Mouse (Mus musculus) C2C12 (cell line): ENCODE results near the gene Gucd1. TPM values are rescaled to one million over a fixed set of nuclear protein-coding genes. Genes with fewer than 3 reads are reported as not detected.

Experiments used
- H3K27me3 ChIP-seq: one replicate; pipeline ENCODE4 v1.6.1; 2011; ENCODE audit not compliant: control insufficient read depth, insufficient read depth, insufficient read length
- H3K36me3 ChIP-seq: one replicate; pipeline ENCODE4 v1.6.1; 2011; ENCODE audit not compliant: control insufficient read depth, insufficient read depth
- H3K4me3 ChIP-seq: one replicate; pipeline ENCODE4 v1.5.1; 2011; ENCODE audit warnings: mild to moderate bottlenecking, control low read depth; ENCODE audit not compliant: poor library complexity, insufficient read depth, severe bottlenecking
- H3K79me2 ChIP-seq: one replicate; pipeline ENCODE4 v1.6.1; 2011; ENCODE audit not compliant: control insufficient read depth, insufficient read depth
- H3K79me3 ChIP-seq: one replicate; pipeline ENCODE4 v1.6.1; 2011; ENCODE audit warnings: low read depth, control low read depth
- H3ac ChIP-seq: one replicate; pipeline ENCODE3; 2011; ENCODE audit warnings: low read depth; ENCODE audit not compliant: control insufficient read depth, insufficient read length
- CEBPB ChIP-seq: IDR thresholded peaks from one replicate; pipeline ENCODE4 v1.6.1; 2011; ENCODE audit warnings: low read depth, mild to moderate bottlenecking, control low read depth, moderate library complexity
- CTCF ChIP-seq: IDR thresholded peaks from one replicate; pipeline ENCODE4 v1.5.1; 2011; ENCODE audit not compliant: control insufficient read depth, insufficient read depth, insufficient read length
- FOSL1 ChIP-seq: IDR thresholded peaks from one replicate; pipeline ENCODE4 v1.8.0; 2011; ENCODE audit warnings: mild to moderate bottlenecking, low read length; ENCODE audit not compliant: poor library complexity, insufficient read depth, severe bottlenecking
- MAX ChIP-seq: IDR thresholded peaks from one replicate; pipeline ENCODE4 v1.6.1; 2011; ENCODE audit warnings: mild to moderate bottlenecking, control low read depth
- MYOD1 ChIP-seq: IDR thresholded peaks from one replicate; pipeline ENCODE4 v1.6.1; 2011; ENCODE audit warnings: low read depth; ENCODE audit not compliant: control insufficient read depth, insufficient read length
- MYOG ChIP-seq: IDR thresholded peaks from one replicate; pipeline ENCODE4 v1.6.1; 2011; ENCODE audit not compliant: control insufficient read depth, insufficient read length; ENCODE audit errors: extremely low read depth
- USF1 ChIP-seq: IDR thresholded peaks from one replicate; pipeline ENCODE4 v1.6.1; 2011; ENCODE audit warnings: low read depth, mild to moderate bottlenecking, control low read depth, moderate library complexity
- polyA plus RNA-seq: library from polyadenylated mRNA; unstranded; fragments of >200 nt; fragmentation: generic; extraction: Trizol; gene quantifications from one replicate; pipeline ENCODE4 v1.2.1, GENCODE M21; 2012; ENCODE audit warnings: missing spikeins

Gene Gucd1
- polyA plus RNA-seq, 1 experiment, result 15.7 TPM

DNA sequence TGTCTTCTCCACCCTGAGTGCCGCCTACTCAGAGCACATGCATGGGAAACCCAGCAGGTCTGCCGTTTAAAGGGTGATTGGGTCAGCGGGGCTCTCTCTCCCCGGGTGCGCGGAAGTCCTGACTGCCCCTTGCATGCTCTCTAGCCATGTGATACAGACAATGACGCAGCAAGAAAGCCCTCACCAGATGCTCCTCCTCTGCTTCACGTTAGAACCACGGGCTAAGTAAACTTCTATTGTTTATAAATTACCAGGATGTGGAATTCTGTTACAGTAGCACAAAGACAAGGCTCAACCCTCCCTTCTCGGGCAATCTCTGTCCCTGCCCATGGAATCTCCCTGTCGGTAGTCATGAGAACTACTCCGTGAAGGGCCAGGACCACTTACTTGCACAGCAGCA is 33.4 kb upstream of the Gucd1 start:
- Histone ChIP-seq H3K79me3 (no peaks in the 10 kb centered on the region), H3K79me2 (no peaks in the 10 kb centered on the region), H3K4me3 (no peak overlapping the region), H3K27me3 (no peaks in the 10 kb centered on the region), H3K36me3 (peaks cover 5% of the 10 kb centered on the region), H3ac (no peak overlapping the region)
- no peak for TF ChIP-seq MYOG
- TF ChIP-seq CEBPB, result no peak
- no peak for TF ChIP-seq USF1
- no peak for TF ChIP-seq FOSL1
- no peak for TF ChIP-seq MYOD1

DNA sequence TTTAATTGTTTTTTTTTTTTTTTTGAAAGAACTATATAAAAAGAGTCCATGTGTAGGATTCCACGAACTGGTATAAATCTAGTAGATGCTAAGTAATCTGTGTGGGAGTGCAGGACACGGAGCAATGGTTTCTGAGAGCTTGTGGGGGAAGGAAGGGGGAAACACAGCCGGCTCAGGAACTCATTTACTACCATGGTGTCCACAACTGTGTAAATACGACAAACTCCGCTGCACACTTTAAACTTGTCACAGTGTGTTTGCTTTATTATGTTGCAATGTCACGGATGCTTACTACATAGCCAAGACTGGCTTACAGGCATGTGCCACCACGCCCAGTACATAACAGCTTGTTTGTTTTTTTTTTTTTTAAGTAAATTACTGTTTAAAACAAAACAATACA is 32.1 kb upstream of the Gucd1 start:
- no peaks in the 10 kb centered on the region for H3K36me3 ChIP-seq
- TF ChIP-seq USF1 (no peak), CEBPB (peak; percentile 11), CTCF (no peak), MYOG (no peak)
- no peaks in the 10 kb centered on the region for H3K79me2 ChIP-seq
- no peaks in the 10 kb centered on the region for H3K27me3 ChIP-seq
- H3K4me3 ChIP-seq, result no peak overlapping the region
- no peaks in the 10 kb centered on the region for H3K79me3 ChIP-seq
- no peak overlapping the region for H3ac ChIP-seq

DNA sequence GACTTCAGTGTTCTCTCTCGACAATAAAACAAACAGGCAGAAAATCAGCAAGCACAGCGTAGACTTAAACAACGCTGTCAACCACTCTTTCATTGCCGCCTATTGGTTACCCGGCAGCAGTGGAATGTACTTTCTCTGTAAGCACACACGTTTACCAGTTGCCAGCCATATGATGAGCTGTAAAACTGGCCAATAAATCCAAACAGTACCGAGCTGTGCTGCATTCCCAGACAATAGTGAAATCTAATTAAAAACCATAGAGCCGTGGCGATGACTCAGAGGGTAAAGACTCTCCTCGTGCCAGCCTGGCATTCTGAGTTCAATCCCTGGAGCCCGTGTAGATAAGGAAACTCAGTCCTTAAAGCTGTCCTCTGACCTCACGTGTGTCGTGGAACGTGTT is 30.7 kb upstream of the Gucd1 start:
- Histone ChIP-seq H3K79me3 (no peaks in the 10 kb centered on the region), H3K36me3 (no peaks in the 10 kb centered on the region), H3K27me3 (no peaks in the 10 kb centered on the region), H3K79me2 (no peaks in the 10 kb centered on the region), H3K4me3 (no peak overlapping the region), H3ac (no peak overlapping the region)
- TF ChIP-seq CTCF (no peak), CEBPB (no peak), FOSL1 (peak; percentile 32), MAX (peak; percentile 56)

DNA sequence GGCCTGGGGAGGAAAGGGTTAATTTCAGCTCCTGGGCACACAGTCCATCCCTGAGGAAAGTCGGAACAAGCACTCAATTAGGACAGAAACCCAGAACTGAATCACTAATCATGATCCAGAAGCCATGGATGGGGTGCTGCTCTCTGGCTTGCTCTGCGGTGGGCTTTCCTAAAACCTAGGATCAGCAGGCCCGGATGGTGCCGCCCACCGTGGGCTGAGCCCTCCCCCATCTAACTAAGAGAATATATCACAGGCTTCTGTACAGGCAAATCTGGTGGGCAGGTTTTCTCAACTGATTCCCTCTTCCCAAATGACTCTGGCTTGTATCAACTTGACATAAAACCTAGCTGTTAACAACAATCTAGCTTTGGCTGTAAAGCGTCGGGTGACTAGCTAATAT is 30.1 kb upstream of the Gucd1 start:
- H3K79me3 ChIP-seq, result no peaks in the 10 kb centered on the region
- H3ac ChIP-seq, result peak overlapping the region; percentile 18
- H3K36me3 ChIP-seq, result no peaks in the 10 kb centered on the region
- TF ChIP-seq FOSL1 (no peak), MYOG (no peak), MYOD1 (no peak), MAX (no peak), CEBPB (no peak), CTCF (no peak)
- H3K79me2 ChIP-seq, result no peaks in the 10 kb centered on the region
- H3K27me3 ChIP-seq, result no peaks in the 10 kb centered on the region
- no peak overlapping the region for H3K4me3 ChIP-seq

DNA sequence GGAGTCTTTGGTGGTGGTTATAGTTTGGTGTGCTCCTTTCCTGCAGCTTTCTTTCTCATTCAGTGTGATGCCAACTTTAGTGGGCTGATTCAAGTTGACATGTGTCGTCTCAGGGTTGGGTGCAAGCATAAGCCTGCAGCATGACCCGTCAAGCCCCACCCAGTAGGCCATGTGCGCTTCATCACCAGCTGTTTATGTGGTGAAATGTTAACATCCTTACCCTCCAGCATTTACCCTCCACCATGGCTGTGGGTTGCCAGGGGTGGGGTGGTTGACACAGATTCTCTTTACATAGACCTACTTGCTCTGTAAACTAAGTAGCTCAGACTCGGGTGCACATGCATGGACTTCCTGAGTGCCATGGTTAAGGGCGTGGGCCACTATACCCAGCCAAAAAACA is 18.4 kb upstream of the Gucd1 start:
- TF ChIP-seq CEBPB, result no peak
- TF ChIP-seq MYOD1, result no peak
- no peak for TF ChIP-seq FOSL1
- no peak for TF ChIP-seq CTCF
- no peak for TF ChIP-seq USF1
- TF ChIP-seq MYOG, result no peak
- TF ChIP-seq MAX, result no peak
- H3K27me3 ChIP-seq, result no peaks in the 10 kb centered on the region
- H3ac ChIP-seq, result no peak overlapping the region
- peaks cover 34% of the 10 kb centered on the region for H3K79me2 ChIP-seq
- no peak overlapping the region for H3K4me3 ChIP-seq
- peaks cover 51% of the 10 kb centered on the region for H3K36me3 ChIP-seq
- peaks cover 12% of the 10 kb centered on the region for H3K79me3 ChIP-seq

DNA sequence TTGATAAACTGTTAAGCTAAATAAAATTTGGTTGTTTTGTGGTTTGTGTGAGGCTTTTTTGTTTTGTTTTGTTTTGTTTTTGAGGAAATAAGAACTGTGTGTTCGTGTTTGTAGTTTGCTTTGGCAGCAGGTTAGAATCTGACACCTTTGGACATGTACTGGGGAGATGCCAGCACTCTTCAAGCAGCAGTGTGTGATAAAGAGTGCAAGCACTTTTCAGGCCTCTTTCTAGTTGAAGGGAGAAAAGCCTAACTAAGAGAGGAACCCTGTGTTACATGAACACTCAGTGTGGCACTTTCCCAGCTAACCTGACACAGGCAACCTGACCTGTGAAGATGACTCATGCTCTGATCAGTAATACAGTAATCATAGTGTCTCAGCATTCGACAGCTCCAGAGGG is 17.7 kb upstream of the Gucd1 start:
- Histone ChIP-seq H3K79me3 (peaks cover 14% of the 10 kb centered on the region), H3K4me3 (no peak overlapping the region), H3ac (no peak overlapping the region), H3K36me3 (peaks cover 51% of the 10 kb centered on the region), H3K79me2 (peaks cover 41% of the 10 kb centered on the region), H3K27me3 (no peaks in the 10 kb centered on the region)
- TF ChIP-seq MYOD1, result no peak

DNA sequence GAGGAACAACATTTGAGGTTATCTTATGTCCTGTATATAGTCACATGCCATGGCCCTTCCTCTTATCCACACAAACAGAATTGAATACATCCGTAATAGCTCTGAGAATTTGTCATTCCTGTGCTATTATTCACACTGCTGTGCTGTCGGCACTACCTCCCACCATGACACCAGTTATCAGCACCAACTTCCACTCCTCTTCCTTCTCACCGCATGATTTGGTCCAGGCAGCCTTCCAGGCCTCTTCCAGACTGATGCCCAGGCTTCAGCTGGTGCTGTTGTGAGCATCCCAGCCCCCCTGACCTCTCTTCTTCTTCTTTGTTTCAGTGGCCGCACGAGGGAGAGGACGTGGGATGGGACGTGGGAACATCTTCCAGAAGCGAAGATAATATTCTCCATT is 17.2 kb upstream of the Gucd1 start:
- Histone ChIP-seq H3K27me3 (no peaks in the 10 kb centered on the region), H3K79me2 (peaks cover 46% of the 10 kb centered on the region), H3K36me3 (peaks cover 55% of the 10 kb centered on the region), H3K79me3 (peaks cover 18% of the 10 kb centered on the region), H3ac (no peak overlapping the region), H3K4me3 (no peak overlapping the region)
- TF ChIP-seq MYOD1 (no peak), CEBPB (no peak), USF1 (no peak), MYOG (no peak), CTCF (no peak), FOSL1 (no peak), MAX (no peak)
